Mouse (Mus musculus) intestine, embryonic 15.5 days (tissue): ENCODE results near the gene Arf3. TPM values are rescaled to one million over a fixed set of nuclear protein-coding genes. Genes with fewer than 3 reads are reported as not detected.

Source experiments
- ATAC-seq: fragments of 200-750 bp; cut with Nextera tagmentation; 2 replicates; pipeline ENCODE4 v1.8.0; 2017; ENCODE audit warnings: moderate TSS enrichment, moderate library complexity
- H3K27ac ChIP-seq: fragments of 300-500 bp; sonication (generic); 2 replicates; pipeline ENCODE4 v1.5.1; 2015; ENCODE audit warnings: mild to moderate bottlenecking, inconsistent platforms
- H3K27me3 ChIP-seq: fragments of 300-500 bp; sonication (generic); replicated peaks from 2 replicates; pipeline ENCODE4 v1.6.1; 2015; ENCODE audit warnings: inconsistent platforms
- H3K36me3 ChIP-seq: fragments of 300-500 bp; sonication (generic); 2 replicates; pipeline ENCODE4 v1.6.1; 2015; ENCODE audit warnings: inconsistent platforms
- H3K4me1 ChIP-seq: fragments of 300-500 bp; sonication (generic); replicated peaks from 2 replicates; pipeline ENCODE4 v1.6.1; 2015; ENCODE audit warnings: inconsistent platforms
- H3K4me2 ChIP-seq: fragments of 300-500 bp; sonication (generic); replicated peaks from 2 replicates; pipeline ENCODE4 v1.6.1; 2015; ENCODE audit warnings: mild to moderate bottlenecking, inconsistent platforms
- H3K4me3 ChIP-seq: fragments of 300-500 bp; sonication (generic); replicated peaks from 2 replicates; pipeline ENCODE4 v1.5.1; 2015; ENCODE audit warnings: inconsistent platforms
- H3K9ac ChIP-seq: fragments of 300-500 bp; sonication (generic); 2 replicates; pipeline ENCODE4 v1.6.1; 2015; ENCODE audit warnings: inconsistent platforms
- H3K9me3 ChIP-seq: fragments of 300-500 bp; sonication (generic); 2 replicates; pipeline ENCODE4 v1.6.1; 2016; ENCODE audit warnings: inconsistent platforms
- WGBS: fragments of 180-500 bp; shearing (Covaris S2); methylation state at CpG from one replicate; pipeline ENCODE4 v1.1.7; 2015; 5-methylcytosine and 5-hydroxymethylcytosine counted together
- polyA plus RNA-seq: library from polyadenylated mRNA; unstranded; fragments of >200 nt; fragmentation: Nextera tagmentation; extraction: Ambion mirVana; gene quantifications from 2 replicates; pipeline ENCODE4 v1.2.1, GENCODE M21; 2015

Gene Arf3
- polyA plus RNA-seq, 1 experiment from 2014 or later, result 39.8 TPM

DNA sequence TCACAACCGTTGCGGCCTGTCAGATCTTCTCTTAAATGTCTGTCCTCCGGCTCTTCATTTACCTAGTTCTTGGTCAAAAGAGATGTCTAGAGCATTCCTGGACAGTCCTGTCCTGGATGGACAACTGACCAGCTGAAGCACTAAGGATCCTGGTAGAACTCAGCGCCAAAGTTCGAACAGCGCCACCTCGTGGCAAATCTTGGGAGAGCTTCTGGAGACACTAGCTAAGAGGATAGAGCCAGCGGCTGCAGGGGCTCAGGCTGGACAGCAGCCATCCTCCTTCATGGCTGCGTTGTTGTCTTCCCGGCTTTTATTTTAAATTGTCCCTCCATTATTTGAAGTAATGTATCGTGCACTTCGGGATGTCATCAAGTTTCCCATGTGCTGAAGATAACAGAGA is 36.4 kb upstream of the Arf3 start:
- Histone ChIP-seq H3K27ac (no peak overlapping the region), H3K4me3 (no peak overlapping the region), H3K4me1 (peaks cover 16% of the 10 kb centered on the region), H3K9ac (no peak overlapping the region), H3K27me3 (peaks cover 90% of the 10 kb centered on the region), H3K36me3 (no peaks in the 10 kb centered on the region), H3K4me2 (no peak overlapping the region), H3K9me3 (no peaks in the 10 kb centered on the region)
- ATAC-seq, result no peak
- WGBS, result 11% methylated on average over 12 of the region's 12 CpGs

DNA sequence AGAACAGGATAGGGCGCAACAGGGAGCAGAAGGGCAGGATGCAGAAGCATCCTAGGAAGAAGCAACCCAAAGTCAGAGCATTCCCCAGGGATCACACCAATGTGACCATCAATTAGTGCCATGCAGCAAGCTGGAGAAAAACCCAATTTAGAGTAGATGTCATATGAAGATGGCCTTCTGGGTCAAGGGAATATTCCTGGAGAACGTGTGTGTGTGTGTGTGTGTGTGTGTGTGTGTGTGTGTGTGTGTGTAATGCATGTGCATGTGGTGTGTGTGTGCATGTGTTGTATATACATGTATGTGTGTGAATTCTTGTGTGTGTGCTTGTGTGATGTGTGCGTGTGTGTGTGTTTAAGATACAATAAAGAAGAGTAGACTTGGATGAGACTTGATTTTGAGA is 35.9 kb upstream of the Arf3 start:
- no peak overlapping the region for H3K4me2 ChIP-seq
- H3K9ac ChIP-seq, result no peak overlapping the region
- no peaks in the 10 kb centered on the region for H3K36me3 ChIP-seq
- ATAC-seq, result no peak
- peaks cover 90% of the 10 kb centered on the region for H3K27me3 ChIP-seq
- no peaks in the 10 kb centered on the region for H3K9me3 ChIP-seq
- no peak overlapping the region for H3K27ac ChIP-seq
- H3K4me1 ChIP-seq, result peaks cover 15% of the 10 kb centered on the region
- WGBS, result 47% methylated on average over 3 of the region's 3 CpGs
- no peak overlapping the region for H3K4me3 ChIP-seq

DNA sequence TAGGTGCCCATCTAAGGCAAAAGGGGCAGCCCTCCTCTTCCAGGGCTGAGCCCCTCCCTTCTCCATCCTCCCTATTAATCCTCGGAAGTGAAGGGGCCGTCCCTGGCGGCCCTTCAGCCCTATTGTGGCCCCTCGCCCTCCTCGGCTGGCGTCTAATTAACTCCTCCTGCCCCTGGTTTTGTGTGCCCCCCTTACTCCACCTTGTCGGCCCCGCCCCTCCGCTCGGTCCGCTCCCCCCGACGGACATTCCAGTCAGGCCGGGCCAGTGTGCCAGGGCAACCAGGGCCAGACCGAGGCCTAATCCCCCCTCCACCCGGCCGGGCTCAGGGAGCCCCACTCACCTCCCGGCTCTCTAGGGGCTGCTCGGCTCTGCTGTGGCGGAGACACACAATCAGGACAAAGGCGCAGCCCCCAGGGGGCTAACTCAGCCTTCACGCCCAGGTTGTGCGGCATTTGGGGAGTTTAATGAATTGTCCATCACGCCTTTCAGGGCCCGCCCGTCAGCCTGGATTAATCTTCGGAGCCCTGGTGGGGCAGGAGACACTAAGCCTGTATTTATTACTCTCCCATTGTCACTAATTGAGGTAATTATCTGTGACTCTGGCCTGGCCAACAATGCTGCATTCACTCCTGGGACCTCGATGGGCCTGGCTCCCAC is 35.0 kb upstream of the Arf3 start:
- H3K4me1 ChIP-seq, result peaks cover 10% of the 10 kb centered on the region
- H3K36me3 ChIP-seq, result no peaks in the 10 kb centered on the region
- no peak overlapping the region for H3K27ac ChIP-seq
- peaks cover 90% of the 10 kb centered on the region for H3K27me3 ChIP-seq
- H3K9me3 ChIP-seq, result no peaks in the 10 kb centered on the region
- ATAC-seq, result no peak
- 7% methylated on average over 27 of the region's 28 CpGs for WGBS
- H3K4me3 ChIP-seq, result no peak overlapping the region
- no peak overlapping the region for H3K4me2 ChIP-seq
- no peak overlapping the region for H3K9ac ChIP-seq

DNA sequence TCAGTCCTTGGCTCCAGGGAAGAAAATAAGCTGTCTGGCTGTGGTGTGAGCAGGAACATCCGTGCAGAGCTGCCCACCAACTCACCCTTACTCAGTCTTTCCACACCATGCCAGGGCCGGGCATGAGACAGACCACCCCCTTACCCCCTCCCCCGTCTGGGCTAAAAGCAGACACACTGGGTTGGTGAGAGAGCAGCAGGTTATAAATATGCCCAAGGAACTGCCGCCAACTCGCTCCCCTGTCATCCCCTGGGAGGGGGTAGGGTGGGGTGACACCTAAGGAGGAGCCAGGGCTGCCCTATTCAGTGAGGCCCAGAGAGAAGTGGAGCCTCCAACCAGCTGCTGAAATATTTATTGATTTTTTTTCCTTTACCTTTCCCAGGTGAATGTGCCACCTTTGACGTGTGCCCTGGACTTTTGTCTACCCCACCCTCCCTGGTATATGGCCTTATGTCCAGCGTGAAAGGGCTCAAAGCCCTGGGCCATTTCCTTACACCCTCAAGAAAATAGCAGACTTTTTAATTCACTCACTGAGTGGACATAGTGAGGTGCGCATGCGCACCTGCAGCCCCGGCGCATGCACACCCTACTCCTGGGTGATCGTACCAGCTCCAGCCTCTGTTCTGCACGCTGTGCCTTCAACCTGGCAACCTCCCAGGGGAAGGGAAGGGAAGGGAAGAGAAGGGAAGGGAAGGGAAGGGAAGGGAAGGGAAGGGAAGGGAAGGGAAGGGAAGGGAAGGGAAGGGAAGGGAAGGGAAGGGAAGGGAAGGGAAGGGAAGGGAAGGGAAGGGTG is 34.0 kb upstream of the Arf3 start:
- H3K4me1 ChIP-seq, result peaks cover 18% of the 10 kb centered on the region
- peak; percentile 46 for ATAC-seq
- H3K27ac ChIP-seq, result no peak overlapping the region
- no peak overlapping the region for H3K9ac ChIP-seq
- H3K36me3 ChIP-seq, result no peaks in the 10 kb centered on the region
- H3K4me2 ChIP-seq, result 0 out of 2 replicates have a peak overlapping the region, but pooled peaks have one; percentile 5
- H3K4me3 ChIP-seq, result no peak overlapping the region
- no peaks in the 10 kb centered on the region for H3K9me3 ChIP-seq
- H3K27me3 ChIP-seq, result peaks cover 90% of the 10 kb centered on the region
- 5% methylated on average over 12 of the region's 13 CpGs for WGBS

DNA sequence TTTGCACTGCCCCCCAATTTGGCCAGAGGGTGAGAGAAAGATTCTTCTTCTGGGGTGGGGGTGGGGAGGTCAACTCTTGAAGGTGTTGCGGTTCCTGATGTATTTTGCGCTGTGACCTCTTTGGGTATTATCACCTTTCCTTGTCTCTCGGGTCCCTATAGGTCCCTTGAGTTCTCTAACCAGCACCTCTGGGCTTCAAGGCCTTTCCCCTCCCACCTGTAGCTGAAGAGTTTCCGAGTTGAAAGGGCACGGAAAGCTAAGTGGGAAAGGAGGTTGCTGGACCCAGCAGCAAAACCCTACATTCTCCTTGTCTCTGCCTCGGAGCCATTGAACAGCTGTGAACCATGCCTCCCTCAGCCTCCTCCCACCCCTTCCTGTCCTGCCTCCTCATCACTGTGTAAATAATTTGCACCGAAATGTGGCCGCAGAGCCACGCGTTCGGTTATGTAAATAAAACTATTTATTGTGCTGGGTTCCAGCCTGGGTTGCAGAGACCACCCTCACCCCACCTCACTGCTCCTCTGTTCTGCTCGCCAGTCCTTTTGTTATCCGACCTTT is 30.2 kb upstream of the Arf3 start:
- H3K4me2 ChIP-seq, result peak overlapping the region; percentile 53
- H3K9ac ChIP-seq, result no peak overlapping the region
- H3K27me3 ChIP-seq, result peaks cover 98% of the 10 kb centered on the region
- 3% methylated on average over 13 of the region's 13 CpGs for WGBS
- no peak for ATAC-seq
- H3K4me3 ChIP-seq, result no peak overlapping the region
- H3K36me3 ChIP-seq, result no peaks in the 10 kb centered on the region
- H3K4me1 ChIP-seq, result peaks cover 43% of the 10 kb centered on the region
- H3K27ac ChIP-seq, result no peak overlapping the region
- no peaks in the 10 kb centered on the region for H3K9me3 ChIP-seq

DNA sequence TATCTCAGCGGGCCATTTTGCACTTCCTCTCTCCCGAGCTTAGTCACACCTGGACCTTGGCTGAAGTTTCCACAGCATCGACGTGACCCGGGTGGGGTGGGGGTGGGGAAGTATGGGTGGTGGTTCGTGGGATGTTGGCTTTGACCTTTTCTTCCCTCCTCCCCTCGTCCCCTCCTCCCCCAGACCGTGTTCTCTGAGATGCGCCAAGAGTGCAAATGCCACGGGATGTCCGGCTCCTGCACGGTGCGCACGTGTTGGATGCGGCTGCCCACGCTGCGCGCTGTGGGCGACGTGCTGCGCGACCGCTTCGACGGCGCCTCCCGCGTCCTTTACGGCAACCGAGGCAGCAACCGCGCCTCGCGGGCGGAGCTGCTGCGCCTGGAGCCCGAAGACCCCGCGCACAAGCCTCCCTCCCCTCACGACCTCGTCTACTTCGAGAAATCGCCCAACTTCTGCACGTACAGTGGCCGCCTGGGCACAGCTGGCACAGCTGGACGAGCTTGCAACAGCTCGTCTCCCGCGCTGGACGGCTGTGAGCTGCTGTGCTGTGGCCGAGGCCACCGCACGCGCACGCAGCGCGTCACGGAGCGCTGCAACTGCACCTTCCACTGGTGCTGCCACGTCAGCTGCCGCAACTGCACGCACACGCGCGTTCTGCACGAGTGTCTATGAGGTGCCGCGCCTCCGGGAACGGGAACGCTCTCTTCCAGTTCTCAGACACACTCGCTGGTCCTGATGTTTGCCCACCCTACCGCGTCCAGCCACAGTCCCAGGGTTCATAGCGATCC is 29.4 kb upstream of the Arf3 start:
- H3K27me3 ChIP-seq, result peaks cover 98% of the 10 kb centered on the region
- peak overlapping the region; percentile 22 for H3K4me3 ChIP-seq
- no peak overlapping the region for H3K27ac ChIP-seq
- H3K4me1 ChIP-seq, result peaks cover 40% of the 10 kb centered on the region
- H3K9ac ChIP-seq, result no peak overlapping the region
- no peaks in the 10 kb centered on the region for H3K36me3 ChIP-seq
- no peaks in the 10 kb centered on the region for H3K9me3 ChIP-seq
- ATAC-seq, result no peak
- peak overlapping the region; percentile 53 for H3K4me2 ChIP-seq
- under 1% methylated on average over 75 of the region's 75 CpGs for WGBS

DNA sequence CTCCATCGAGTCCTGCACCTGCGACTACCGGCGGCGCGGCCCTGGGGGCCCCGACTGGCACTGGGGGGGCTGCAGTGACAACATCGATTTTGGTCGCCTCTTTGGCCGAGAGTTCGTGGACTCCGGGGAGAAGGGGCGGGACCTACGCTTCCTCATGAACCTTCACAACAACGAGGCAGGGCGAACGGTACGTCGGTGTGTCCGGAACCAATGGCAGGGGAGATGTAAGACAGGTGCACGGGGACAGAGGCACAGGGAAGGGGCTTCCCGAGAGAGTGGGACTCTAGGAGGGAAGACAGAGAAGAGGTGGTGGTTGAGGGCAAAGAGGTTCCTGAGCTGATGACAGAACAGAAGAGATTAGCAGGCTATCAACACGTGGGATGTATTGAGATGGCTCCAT is 28.8 kb upstream of the Arf3 start:
- 0 out of 2 replicates have a peak overlapping the region, but pooled peaks have one; percentile 3 for H3K4me3 ChIP-seq

DNA sequence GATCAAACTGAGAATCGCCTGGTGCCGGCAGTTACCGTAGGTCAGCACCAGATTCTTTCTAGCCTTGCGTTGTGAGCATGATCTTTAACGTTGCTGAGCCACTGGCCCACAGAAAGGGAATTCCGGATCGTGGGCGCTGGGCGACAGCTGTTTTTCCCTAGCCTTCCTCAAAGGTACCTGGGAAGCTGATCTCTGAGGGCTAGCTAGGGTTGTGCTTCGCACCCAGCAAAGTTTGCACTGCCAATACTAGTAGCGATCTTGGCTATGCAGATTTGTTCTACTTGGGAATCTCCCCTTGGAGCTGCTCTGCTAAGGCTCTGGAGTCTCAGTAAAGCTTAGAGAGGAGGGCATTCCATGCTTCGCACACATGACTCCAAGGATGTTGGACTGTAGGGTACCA is 28.2 kb upstream of the Arf3 start:
- H3K4me2 ChIP-seq, result peak overlapping the region; percentile 54
- no peak for ATAC-seq
- no peaks in the 10 kb centered on the region for H3K36me3 ChIP-seq
- no peaks in the 10 kb centered on the region for H3K9me3 ChIP-seq
- no peak overlapping the region for H3K9ac ChIP-seq
- under 1% methylated on average over 12 of the region's 12 CpGs for WGBS
- peaks cover 94% of the 10 kb centered on the region for H3K27me3 ChIP-seq
- H3K4me1 ChIP-seq, result peaks cover 37% of the 10 kb centered on the region
- peak overlapping the region; percentile 28 for H3K4me3 ChIP-seq
- H3K27ac ChIP-seq, result no peak overlapping the region

More for the DNA sequence above, 28.8 kb upstream of the Arf3 start:
- Histone ChIP-seq H3K4me1 (peaks cover 39% of the 10 kb centered on the region), H3K9me3 (no peaks in the 10 kb centered on the region), H3K4me2 (peak overlapping the region; percentile 54), H3K9ac (no peak overlapping the region), H3K36me3 (no peaks in the 10 kb centered on the region), H3K27ac (no peak overlapping the region), H3K27me3 (peaks cover 96% of the 10 kb centered on the region)
- WGBS, result 2% methylated on average over 23 of the region's 23 CpGs
- no peak for ATAC-seq

DNA sequence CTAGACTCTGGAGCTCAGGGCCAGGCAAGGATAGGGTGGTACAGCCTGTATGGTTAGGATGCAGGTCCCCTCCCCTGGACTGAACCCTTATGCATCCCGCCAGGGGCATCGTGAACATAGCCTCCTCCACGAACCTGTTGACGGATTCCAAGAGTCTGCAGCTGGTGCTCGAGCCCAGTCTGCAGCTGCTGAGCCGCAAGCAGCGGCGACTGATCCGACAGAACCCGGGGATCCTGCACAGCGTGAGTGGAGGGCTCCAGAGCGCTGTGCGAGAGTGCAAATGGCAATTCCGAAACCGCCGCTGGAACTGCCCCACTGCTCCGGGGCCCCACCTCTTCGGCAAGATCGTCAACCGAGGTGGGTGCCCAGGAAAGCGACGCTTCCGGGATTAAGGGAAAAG is 27.7 kb upstream of the Arf3 start:
- under 1% methylated on average over 23 of the region's 23 CpGs for WGBS
- no peak overlapping the region for H3K27ac ChIP-seq
- no peak overlapping the region for H3K9ac ChIP-seq
- H3K36me3 ChIP-seq, result no peaks in the 10 kb centered on the region
- H3K4me3 ChIP-seq, result peak overlapping the region; percentile 28
- ATAC-seq, result no peak
- H3K27me3 ChIP-seq, result peaks cover 90% of the 10 kb centered on the region
- H3K9me3 ChIP-seq, result no peaks in the 10 kb centered on the region
- peak overlapping the region; percentile 54 for H3K4me2 ChIP-seq
- H3K4me1 ChIP-seq, result peaks cover 37% of the 10 kb centered on the region

DNA sequence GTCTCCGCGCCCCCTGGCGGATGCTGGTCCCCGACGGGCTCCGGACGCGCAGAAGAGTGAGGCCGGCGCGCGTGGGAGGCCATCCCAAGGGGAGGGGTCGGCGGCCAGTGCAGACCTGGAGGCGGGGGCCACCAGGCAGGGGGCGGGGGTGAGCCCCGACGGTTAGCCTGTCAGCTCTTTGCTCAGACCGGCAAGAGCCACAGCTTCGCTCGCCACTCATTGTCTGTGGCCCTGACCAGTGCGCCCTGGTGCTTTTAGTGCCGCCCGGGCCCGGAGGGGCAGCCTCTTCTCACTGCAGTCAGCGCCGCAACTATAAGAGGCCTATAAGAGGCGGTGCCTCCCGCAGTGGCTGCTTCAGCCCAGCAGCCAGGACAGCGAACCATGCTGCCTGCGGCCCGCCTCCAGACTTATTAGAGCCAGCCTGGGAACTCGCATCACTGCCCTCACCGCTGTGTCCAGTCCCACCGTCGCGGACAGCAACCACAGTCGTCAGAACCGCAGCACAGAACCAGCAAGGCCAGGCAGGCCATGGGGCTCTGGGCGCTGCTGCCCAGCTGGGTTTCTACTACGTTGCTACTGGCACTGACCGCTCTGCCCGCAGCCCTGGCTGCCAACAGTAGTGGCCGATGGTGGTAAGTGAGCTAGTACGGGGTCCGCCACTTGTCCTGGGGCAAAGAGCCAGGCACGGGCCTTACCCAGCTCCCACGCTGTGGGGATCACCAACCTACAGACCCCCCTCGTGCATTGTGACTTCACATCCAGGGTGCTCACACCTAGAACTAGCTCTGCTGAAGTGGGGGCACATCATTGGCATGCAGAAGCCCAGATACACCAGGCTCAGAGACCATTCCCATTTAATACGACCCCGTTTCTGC is 26.9 kb upstream of the Arf3 start, which contains the start of gene Wnt1:
Wnt1 (plus strand) TSS at position 197 of the 875 bp plus-strand sequence.
- Histone ChIP-seq H3K27me3 (peaks cover 84% of the 10 kb centered on the region), H3K4me3 (peak within 1 kb of the TSS; percentile 28), H3K9ac (no peak within 1 kb of the TSS), H3K4me1 (peaks cover 37% of the 10 kb centered on the region), H3K9me3 (no peaks in the 10 kb centered on the region), H3K4me2 (peak within 1 kb of the TSS; percentile 54), H3K27ac (no peak within 1 kb of the TSS), H3K36me3 (no peaks in the 10 kb centered on the region)
- 3% methylated on average over 50 of the region's 51 CpGs for WGBS
- 0 out of 2 replicates have a peak, but pooled peaks have one; percentile 27 for ATAC-seq

DNA sequence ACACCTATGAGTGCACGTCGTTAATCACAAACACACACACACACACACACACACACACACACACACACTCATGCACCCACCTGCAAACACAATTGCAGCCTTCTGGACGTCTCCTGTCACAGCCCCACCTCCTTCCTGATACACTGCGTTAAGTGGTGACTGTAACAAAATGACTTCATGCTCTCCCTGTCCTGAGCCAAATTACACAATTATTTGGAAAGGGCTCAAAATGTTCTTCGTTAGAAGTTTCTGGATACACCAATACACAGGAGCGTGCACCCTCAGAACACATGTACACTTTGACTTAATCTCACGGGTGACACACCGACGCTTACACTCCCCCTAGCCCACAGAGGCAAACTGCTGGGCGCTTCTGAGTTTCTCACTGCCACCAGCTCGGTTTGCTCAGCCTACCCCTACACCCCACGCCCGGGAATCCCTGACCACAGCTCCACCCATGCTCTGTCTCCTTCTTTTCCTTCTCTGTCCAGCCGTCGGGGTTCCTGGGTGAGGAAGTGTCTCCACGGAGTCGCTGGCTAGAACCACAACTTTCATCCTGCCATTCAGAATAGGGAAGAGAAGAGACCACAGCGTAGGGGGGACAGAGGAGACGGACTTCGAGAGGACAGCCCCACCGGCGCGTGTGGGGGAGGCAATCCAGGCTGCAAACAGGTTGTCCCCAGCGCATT is 26.1 kb upstream of the Arf3 start:
- no peaks in the 10 kb centered on the region for H3K36me3 ChIP-seq
- H3K4me3 ChIP-seq, result 0 out of 2 replicates have a peak overlapping the region, but pooled peaks have one; percentile 18
- 0 out of 2 replicates have a peak, but pooled peaks have one; percentile 34 for ATAC-seq
- WGBS, result 14% methylated on average over 24 of the region's 24 CpGs
- no peaks in the 10 kb centered on the region for H3K9me3 ChIP-seq
- peak overlapping the region; percentile 29; the same call in 1 of the 2 replicates for H3K4me2 ChIP-seq
- H3K27me3 ChIP-seq, result peaks cover 79% of the 10 kb centered on the region
- H3K27ac ChIP-seq, result no peak overlapping the region
- H3K4me1 ChIP-seq, result peaks cover 37% of the 10 kb centered on the region
- H3K9ac ChIP-seq, result no peak overlapping the region
